Comparison of ENCODE assay signal across 25 mouse cellular contexts in genomic region chr17:45065465-45065864, GRCm38 (mm10).
DNase-seq lines count a peak whose midpoint lies in the region; ATAC-seq lines count a peak whose summit lies in the region.
"Had no signal": no experiment of that assay in that cellular context is flagged by ENCODE, and none has a peak within 500 bp of the region (broad histone marks: within the 10 kb centered on the region; RNA-seq: fewer than 3 reads in every experiment).

No protein-coding gene starts in this region.

- H3K9me3 ChIP-seq in embryonic facial prominence, embryonic 13.5 days = no peaks in the 10 kb centered on the region
- H3K9me3 ChIP-seq in embryonic facial prominence, embryonic 10.5 days = no peaks in the 10 kb centered on the region
- H3K9me3 ChIP-seq in stomach, embryonic 15.5 days = no peaks in the 10 kb centered on the region
- H3K9me3 ChIP-seq: hindbrain, embryonic 12.5 days; limb, embryonic 13.5 days; midbrain, embryonic 13.5 days; neural tube, embryonic 13.5 days had no signal

- no peak overlapping the region for H3K4me3 ChIP-seq in embryonic facial prominence, embryonic 13.5 days
- no peak overlapping the region for H3K4me3 ChIP-seq in embryonic facial prominence, embryonic 10.5 days
- no peak overlapping the region for H3K4me3 ChIP-seq in stomach, embryonic 15.5 days (replicated peaks)
- H3K4me3 ChIP-seq: erythroblast, embryonic 14.5 days; gastrocnemius, adult 2 months; hindbrain, embryonic 12.5 days; left cerebral cortex, adult 2 months; limb, embryonic 13.5 days; midbrain, embryonic 13.5 days; neural tube, embryonic 13.5 days had no signal

- peaks cover 23% of the 10 kb centered on the region for H3K4me1 ChIP-seq in embryonic facial prominence, embryonic 13.5 days
- peaks cover 12% of the 10 kb centered on the region for H3K4me1 ChIP-seq in embryonic facial prominence, embryonic 10.5 days
- H3K4me1 ChIP-seq in stomach, embryonic 15.5 days = peaks cover 5% of the 10 kb centered on the region; the same call in 1 of the 2 replicates
- H3K4me1 ChIP-seq: midbrain, embryonic 13.5 days had no signal

- H3K27ac ChIP-seq in embryonic facial prominence, embryonic 13.5 days = peak overlapping the region; percentile 68; the same call in 1 of the 2 replicates
- no peak overlapping the region for H3K27ac ChIP-seq in embryonic facial prominence, embryonic 10.5 days (replicated peaks)
- H3K27ac ChIP-seq in stomach, embryonic 15.5 days = no peak overlapping the region
- H3K27ac ChIP-seq: gastrocnemius, adult 2 months; hindbrain, embryonic 12.5 days; left cerebral cortex, adult 2 months; limb, embryonic 13.5 days; macrophage; midbrain, embryonic 13.5 days; neural tube, embryonic 13.5 days had no signal

- no peak for ATAC-seq in embryonic facial prominence, embryonic 13.5 days (ENCODE audit: insufficient number of reproducible peaks, insufficient read depth, low FRiP score, low TSS enrichment, low read depth)
- ATAC-seq in stomach, embryonic 15.5 days (ENCODE audit: insufficient read depth, low FRiP score, low read depth) = peak; percentile 22; the same call in 1 of the 2 replicates
- no peak for ATAC-seq in activated CD4-positive, CD25-positive, alpha-beta regulatory T cell, adult 4 months
- ATAC-seq: forebrain, embryonic 16.5 days; intestine, embryonic 16.5 days; midbrain, embryonic 13.5 days had no signal

- no peaks in the 10 kb centered on the region; the same call in 1 of the 2 replicates for H3K27me3 ChIP-seq in embryonic facial prominence, embryonic 13.5 days
- no peaks in the 10 kb centered on the region for H3K27me3 ChIP-seq in embryonic facial prominence, embryonic 10.5 days (replicated peaks; ENCODE audit: low read depth, poor library complexity, severe bottlenecking)
- H3K27me3 ChIP-seq in stomach, embryonic 15.5 days (replicated peaks) = no peaks in the 10 kb centered on the region
- H3K27me3 ChIP-seq: CH12.LX; hindbrain, embryonic 12.5 days; midbrain, embryonic 13.5 days; neural tube, embryonic 13.5 days had no signal

- no peak for DNase-seq in embryonic facial prominence, embryonic 10.5 days (ENCODE audit: low spot score)
- DNase-seq in Muller cell, postnatal 12 days (ENCODE audit: inconsistent ontology term) = peak; percentile 8
- peak; percentile 55 for DNase-seq in adrenal gland, postnatal 14 days
- DNase-seq in left cerebral cortex, postnatal 25 days (ENCODE audit: low spot score in 2 of 2) = no peak
- DNase-seq in lung, postnatal 14 days = no peak
- DNase-seq: cerebellum, adult 18-20 months; cerebellum, postnatal 14 days; gastrocnemius, adult 2 months; kidney, adult 9 months; kidney, postnatal 14 days; right cerebral cortex, postnatal 4 days had no signal

- intact Hi-C loops in left cerebral cortex, postnatal 25 days (cut with DNase I) = no loop called here

- H3K9ac ChIP-seq in embryonic facial prominence, embryonic 13.5 days = no peak overlapping the region
- H3K9ac ChIP-seq in stomach, embryonic 15.5 days = no peak overlapping the region
- H3K9ac ChIP-seq: hindbrain, embryonic 12.5 days; limb, embryonic 13.5 days; midbrain, embryonic 13.5 days; neural tube, embryonic 13.5 days had no signal

- no peak overlapping the region for H3K4me2 ChIP-seq in embryonic facial prominence, embryonic 13.5 days
- no peak overlapping the region for H3K4me2 ChIP-seq in stomach, embryonic 15.5 days
- H3K4me2 ChIP-seq: hindbrain, embryonic 12.5 days; limb, embryonic 13.5 days; liver, embryonic 11.5 days; midbrain, embryonic 13.5 days; neural tube, embryonic 13.5 days had no signal

- H3K36me3 ChIP-seq in embryonic facial prominence, embryonic 13.5 days = no peaks in the 10 kb centered on the region
- no peaks in the 10 kb centered on the region for H3K36me3 ChIP-seq in embryonic facial prominence, embryonic 10.5 days (replicated peaks)
- H3K36me3 ChIP-seq in stomach, embryonic 15.5 days = no peaks in the 10 kb centered on the region
- H3K36me3 ChIP-seq: hindbrain, embryonic 12.5 days; limb, embryonic 13.5 days; midbrain, embryonic 13.5 days; neural tube, embryonic 13.5 days had no signal

- 80% methylated on average over 2 of the region's 2 CpGs for WGBS in embryonic facial prominence, embryonic 13.5 days
- WGBS in embryonic facial prominence, embryonic 10.5 days = 80% methylated on average over 2 of the region's 2 CpGs
- WGBS in stomach, embryonic 15.5 days = 60% methylated on average over 2 of the region's 2 CpGs

Comparison
In these comparisons a context has a peak if more than half of its experiments do, and no peak if none do; other contexts are left out.
1. DNase-seq: peak in Muller cell, postnatal 12 days (single experiment) and adrenal gland, postnatal 14 days (single experiment); none in embryonic facial prominence, embryonic 10.5 days (single experiment), left cerebral cortex, postnatal 25 days (0 of 2) and lung, postnatal 14 days (single experiment).